Mouse (Mus musculus) spleen, adult 2 months (tissue): Measurements from ENCODE around the gene Ccdc70. TPM values are rescaled to one million over a fixed set of nuclear protein-coding genes. Genes with fewer than 3 reads are reported as not detected.
"Not testable (repeated sequence)": the region's sequence is repeated elsewhere in the genome, so short reads cannot be mapped to it uniquely, and the experiment has no call there.

Experiments
- DNase-seq, 2 experiments: peaks; one replicate each; pipeline versions ENCODE4 v3.0.0 to v3.0.0-alpha.2; 2012 to 2021; ENCODE audit warnings: low spot score in 2 of 2, low read depth in 1 of 2
- H3K27ac ChIP-seq: fragments of 200-500 bp; 2 replicates; pipeline ENCODE4 v1.5.1; 2012; ENCODE audit warnings: low read length, inconsistent platforms; ENCODE audit not compliant: insufficient read depth
- H3K27me3 ChIP-seq: fragments of 200-500 bp; 2 replicates; pipeline ENCODE4 v1.6.1; 2012; ENCODE audit warnings: mild to moderate bottlenecking, moderate library complexity, low read length, inconsistent platforms; ENCODE audit not compliant: control insufficient read depth, insufficient read depth
- H3K36me3 ChIP-seq: fragments of 200-500 bp; 2 replicates; pipeline ENCODE4 v1.6.1; 2012; ENCODE audit warnings: mild to moderate bottlenecking, low read length, inconsistent platforms; ENCODE audit not compliant: control insufficient read depth, insufficient read depth
- H3K4me1 ChIP-seq: fragments of 200-500 bp; 2 replicates; pipeline ENCODE4 v1.6.1; 2011; ENCODE audit warnings: inconsistent platforms; ENCODE audit not compliant: control insufficient read depth, insufficient read depth, insufficient read length
- H3K4me3 ChIP-seq: fragments of 200-500 bp; 2 replicates; pipeline ENCODE4 v1.5.1; 2011; ENCODE audit warnings: mild to moderate bottlenecking, inconsistent platforms; ENCODE audit not compliant: insufficient read depth, insufficient read length; ENCODE audit errors: extremely low read depth
- CTCF ChIP-seq: fragments of 200-500 bp; IDR thresholded peaks from 2 replicates; pipeline ENCODE4 v1.5.1; 2011; ENCODE audit warnings: mild to moderate bottlenecking, inconsistent platforms; ENCODE audit not compliant: insufficient read depth, insufficient read length, insufficient replicate concordance; ENCODE audit errors: extremely low read depth
- POLR2A ChIP-seq: fragments of 200-500 bp; IDR thresholded peaks from 2 replicates; pipeline ENCODE4 v1.6.1; 2011; ENCODE audit warnings: low read depth, low read length, inconsistent platforms
- WGBS: fragments of 180-500 bp; shearing (Covaris S2); methylation state at CpG from one replicate; pipeline ENCODE4 v1.1.7; 2018; 5-methylcytosine and 5-hydroxymethylcytosine counted together
- polyA plus RNA-seq: library from polyadenylated mRNA; depleted of rRNA; stranded (reverse); fragments of >200 nt; gene quantifications from 2 replicates; pipeline ENCODE4 v1.2.3, GENCODE M21; 2012; rRNA removed

Gene Ccdc70
- not detected in 2 replicates for polyA plus RNA-seq

DNA sequence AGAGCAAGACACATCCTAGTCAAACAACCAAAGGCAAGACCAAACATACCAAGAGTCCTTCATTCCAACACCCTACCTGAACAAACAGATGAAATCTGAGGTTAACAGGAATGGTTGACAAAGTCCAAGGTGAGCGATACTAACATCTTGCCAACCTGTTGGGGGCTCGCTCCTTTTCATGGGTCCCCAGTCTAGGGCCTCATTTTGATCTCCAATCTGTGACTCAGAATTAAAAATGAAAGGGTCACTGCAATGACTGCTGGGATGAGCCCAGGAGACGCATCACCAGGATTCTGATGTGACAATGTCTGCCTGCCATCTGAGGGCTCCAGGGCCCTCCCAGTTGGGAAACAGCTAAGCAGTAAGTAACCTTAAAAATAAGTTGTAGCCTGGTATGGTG lies at the start of gene Ccdc70:
Ccdc70 (plus strand) TSS at position 301 of the 400 bp plus-strand sequence.
- 93% methylated on average over 3 of the region's 3 CpGs for WGBS
- Histone ChIP-seq H3K36me3 (no peaks in the 10 kb centered on the region), H3K27me3 (no peaks in the 10 kb centered on the region), H3K4me3 (no peak within 1 kb of the TSS), H3K4me1 (no peaks in the 10 kb centered on the region), H3K27ac (no peak within 1 kb of the TSS)
- TF ChIP-seq CTCF, result no peak
- no peak for TF ChIP-seq POLR2A
- no peak for DNase-seq

DNA sequence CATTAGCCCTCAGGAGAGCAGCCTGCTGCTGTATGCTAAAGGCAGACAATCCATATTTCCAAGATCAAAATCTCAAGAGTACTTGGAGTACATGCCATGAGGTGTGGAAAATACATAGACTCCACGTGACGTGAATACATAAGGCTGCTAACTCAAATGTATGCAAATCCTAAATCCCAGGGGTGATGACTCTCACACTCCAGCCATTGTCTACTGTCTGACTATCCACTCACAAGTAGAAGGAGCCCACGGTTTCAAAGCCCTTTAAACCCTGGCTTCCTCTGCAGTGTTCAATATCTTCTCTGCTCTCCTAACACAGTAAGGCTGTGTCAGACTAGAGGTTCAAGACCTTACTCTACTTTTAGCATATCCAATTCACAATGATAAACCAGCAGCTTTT lies 38.8 kb upstream of the Ccdc70 start:
- not testable (repeated sequence) for DNase-seq

DNA sequence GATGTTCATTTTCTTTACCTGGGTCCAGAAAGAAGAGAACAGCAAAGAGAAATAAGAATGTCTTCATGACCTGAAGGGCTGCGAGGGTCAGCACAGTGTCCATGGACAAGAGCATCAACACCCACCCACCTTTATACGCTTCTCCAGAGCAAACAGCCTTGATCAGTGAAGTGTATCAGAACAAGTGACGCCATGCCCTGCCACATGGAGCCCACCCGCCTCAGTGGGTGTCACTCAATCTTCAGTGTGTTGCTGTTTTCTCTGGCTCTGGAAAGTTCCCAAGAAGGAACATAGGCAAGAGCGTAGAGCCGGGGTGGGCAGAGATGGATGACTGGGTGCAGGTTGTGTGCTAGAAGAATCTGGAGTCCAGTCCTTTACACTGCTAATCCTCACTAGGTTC lies 37.0 kb upstream of the Ccdc70 start, which contains the start of gene Defb15:
Defb15 (minus strand) TSS at position 101 of the 400 bp plus-strand sequence.
- H3K27me3 ChIP-seq, result no peaks in the 10 kb centered on the region
- no peaks in the 10 kb centered on the region for H3K36me3 ChIP-seq
- no peak for TF ChIP-seq POLR2A
- TF ChIP-seq CTCF, result no peak
- H3K4me1 ChIP-seq, result no peaks in the 10 kb centered on the region
- H3K4me3 ChIP-seq, result no peak within 1 kb of the TSS
- WGBS, result 78% methylated on average over 6 of the region's 6 CpGs
- H3K27ac ChIP-seq, result no peak within 1 kb of the TSS
- DNase-seq, result no peak

More for the DNA sequence above, 38.8 kb upstream of the Ccdc70 start:
- H3K4me1 ChIP-seq, H3K36me3 ChIP-seq, H3K27me3 ChIP-seq, H3K27ac ChIP-seq, H3K4me3 ChIP-seq: not testable (repeated sequence)
- WGBS, result 81% methylated on average over 3 of the region's 3 CpGs

DNA sequence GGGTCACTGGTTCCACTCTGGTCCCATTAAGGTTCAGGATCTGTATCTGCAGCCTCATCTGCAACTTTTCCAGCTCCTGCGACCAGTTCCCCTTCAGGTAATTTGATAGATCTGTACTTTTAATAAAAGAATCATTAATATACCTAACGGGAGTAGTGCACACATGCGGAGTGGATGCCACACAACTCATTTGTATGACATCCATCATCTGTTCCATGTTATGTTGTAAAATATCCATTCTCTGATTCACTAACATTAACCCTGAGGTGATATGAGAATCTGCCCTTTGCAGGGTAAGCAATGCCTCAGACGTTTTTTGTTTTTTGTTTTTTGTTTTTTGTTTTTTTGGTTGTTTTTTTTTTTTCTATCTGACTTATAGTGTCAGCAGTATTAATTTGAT lies 31.5 kb upstream of the Ccdc70 start, which contains the start of gene Defb35:
Defb35 (plus strand) TSS at position 301 of the 400 bp plus-strand sequence.
- H3K4me1 ChIP-seq, H3K4me3 ChIP-seq, DNase-seq, H3K36me3 ChIP-seq, H3K27ac ChIP-seq, H3K27me3 ChIP-seq: not testable (repeated sequence)
- 82% methylated on average over 4 of the region's 4 CpGs for WGBS

DNA sequence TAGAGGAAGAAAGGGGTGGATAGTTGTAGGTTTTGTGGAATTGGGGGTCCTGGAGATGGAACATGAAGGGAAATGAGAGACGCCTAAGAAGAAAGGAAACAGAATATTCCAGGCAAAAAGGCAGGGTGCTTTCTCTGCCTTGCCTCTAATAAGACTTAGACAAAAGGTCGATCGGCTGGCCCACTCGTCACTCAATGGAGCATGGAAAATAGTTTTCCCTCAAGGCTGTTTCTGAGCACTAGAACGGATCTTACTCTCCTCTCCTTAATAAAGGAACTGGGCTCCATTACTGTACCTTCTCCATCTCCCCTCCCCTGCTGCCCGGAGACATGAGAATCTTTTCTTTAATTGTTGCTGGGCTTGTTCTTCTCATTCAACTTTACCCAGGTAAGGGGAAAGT lies 23.1 kb upstream of the Ccdc70 start, which contains the start of gene Defb13:
Defb13 (plus strand) TSS at position 301 of the 400 bp plus-strand sequence.
- Histone ChIP-seq H3K4me1 (no peaks in the 10 kb centered on the region), H3K4me3 (no peak within 1 kb of the TSS), H3K36me3 (no peaks in the 10 kb centered on the region), H3K27me3 (no peaks in the 10 kb centered on the region), H3K27ac (no peak within 1 kb of the TSS)
- TF ChIP-seq CTCF (no peak), POLR2A (no peak)
- 92% methylated on average over 6 of the region's 6 CpGs for WGBS
- no peak for DNase-seq

DNA sequence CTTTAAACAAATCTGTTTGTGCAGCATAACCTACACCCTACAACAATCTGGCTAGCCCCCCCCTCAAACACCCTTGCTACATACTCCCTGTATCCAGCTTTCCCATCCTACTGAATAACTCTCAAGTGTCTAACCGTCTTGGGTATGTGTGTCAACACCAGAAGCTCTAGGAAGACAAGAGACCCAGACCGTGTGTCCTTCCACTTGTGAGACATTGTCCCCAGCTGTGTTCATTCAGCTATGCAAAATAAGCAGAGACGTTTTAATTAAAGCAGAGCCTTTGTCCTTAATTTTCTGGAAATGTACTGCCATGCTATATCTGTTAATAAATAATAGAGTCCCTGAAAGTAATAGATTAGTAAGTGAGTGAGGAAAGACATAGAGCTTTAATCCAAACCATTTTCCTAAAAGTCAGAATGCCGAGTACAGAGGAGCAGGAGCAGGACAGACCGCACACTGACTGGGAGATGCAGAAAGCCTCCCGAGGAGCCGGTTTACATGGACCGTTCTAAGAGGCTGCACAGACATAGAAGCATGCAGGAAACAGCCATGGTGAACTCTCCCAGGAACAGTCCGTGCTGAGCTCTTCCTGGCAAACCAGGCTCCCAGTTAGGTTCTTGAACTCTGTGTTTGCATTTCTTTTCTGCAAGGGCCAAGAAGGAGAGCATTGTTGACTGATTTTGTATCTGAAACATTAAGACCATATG lies 22.1 kb upstream of the Ccdc70 start:
- Histone ChIP-seq H3K36me3 (no peaks in the 10 kb centered on the region), H3K4me3 (no peak overlapping the region), H3K27me3 (no peaks in the 10 kb centered on the region), H3K4me1 (no peaks in the 10 kb centered on the region), H3K27ac (no peak overlapping the region)
- no peak for DNase-seq
- no peak for TF ChIP-seq POLR2A
- no peak for TF ChIP-seq CTCF
- WGBS, result 81% methylated on average over 9 of the region's 9 CpGs

DNA sequence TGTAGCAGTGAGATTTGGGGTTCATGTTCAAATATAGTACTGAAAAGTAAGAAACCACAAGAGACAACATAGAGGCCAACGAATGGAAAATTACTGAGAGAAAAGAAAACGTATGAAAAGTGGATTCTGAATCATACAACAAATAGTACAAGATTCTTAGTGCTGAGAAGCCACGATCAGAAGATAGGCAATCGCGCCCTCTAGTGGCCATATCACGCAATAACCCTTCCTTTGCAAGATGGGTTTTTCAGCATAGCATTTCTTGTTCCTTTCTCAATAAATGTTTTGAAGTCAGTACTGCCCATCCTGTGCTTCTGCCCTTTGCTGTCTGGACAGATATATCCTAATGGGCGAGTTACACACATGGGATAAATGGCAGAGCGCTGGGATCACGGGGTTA lies 14.3 kb upstream of the Ccdc70 start:
- H3K27me3 ChIP-seq, result no peaks in the 10 kb centered on the region
- DNase-seq, result no peak
- no peaks in the 10 kb centered on the region for H3K36me3 ChIP-seq
- no peak overlapping the region for H3K4me3 ChIP-seq
- 6% methylated on average over 9 of the region's 9 CpGs for WGBS
- H3K27ac ChIP-seq, result no peak overlapping the region
- no peak for TF ChIP-seq POLR2A
- no peak for TF ChIP-seq CTCF
- H3K4me1 ChIP-seq, result no peaks in the 10 kb centered on the region
